Mouse (Mus musculus) megakaryocyte, embryonic 14.5 days (primary cell): ENCODE data around the gene Eps8l1. TPM values are rescaled to one million over a fixed set of nuclear protein-coding genes. Genes with fewer than 3 reads are reported as not detected.

Source experiments
- H3K27me3 ChIP-seq: replicated peaks from 2 replicates; pipeline ENCODE3; 2012; ENCODE audit warnings: inconsistent platforms
- H3K36me3 ChIP-seq: replicated peaks from 2 replicates; pipeline ENCODE3; 2012; ENCODE audit warnings: low read length, inconsistent platforms, mixed read lengths
- H3K4me1 ChIP-seq: 2 replicates; pipeline ENCODE4 v1.6.1; 2012; ENCODE audit warnings: inconsistent platforms
- H3K4me3 ChIP-seq: replicated peaks from 2 replicates; pipeline ENCODE3; 2012; ENCODE audit warnings: moderate library complexity, mild to moderate bottlenecking, inconsistent platforms
- H3K9me3 ChIP-seq: 2 replicates; pipeline ENCODE4 v1.6.1; 2012; ENCODE audit warnings: inconsistent platforms
- FLI1 ChIP-seq: IDR thresholded peaks from 2 replicates; pipeline ENCODE4 v1.6.1; 2012; ENCODE audit warnings: low read length, inconsistent platforms, mixed read lengths
- GATA1 ChIP-seq: IDR thresholded peaks from 3 replicates; pipeline ENCODE4 v1.6.1; 2012; ENCODE audit warnings: mixed read lengths, low read length, inconsistent platforms, borderline replicate concordance
- polyA plus RNA-seq: library from polyadenylated mRNA; stranded (reverse); fragments of >175 nt; gene quantifications from 2 replicates; pipeline ENCODE4 v1.2.3, GENCODE M21; 2012; ENCODE audit warnings: low replicate concordance; ENCODE audit not compliant: insufficient read depth

Gene Eps8l1
- polyA plus RNA-seq, 1 experiment, result not detected

DNA sequence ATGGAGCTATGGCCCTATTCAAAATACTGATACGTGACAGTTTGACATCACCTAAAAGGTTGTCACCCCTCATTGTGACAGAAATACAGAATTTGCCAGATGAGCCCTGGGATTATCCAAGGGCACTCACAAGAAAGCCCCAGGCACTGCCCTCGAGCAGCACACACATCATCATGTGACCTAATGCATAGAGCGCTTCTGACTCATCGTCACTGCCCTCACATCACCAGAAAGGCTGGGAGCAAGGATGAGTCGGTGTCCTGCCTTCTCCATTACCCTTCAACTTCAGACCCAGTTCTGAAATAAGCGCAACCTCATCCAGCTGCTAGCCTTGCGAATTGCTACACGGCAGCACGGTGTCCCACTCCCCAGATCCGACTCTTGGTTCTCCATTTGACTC is 19.9 kb upstream of the Eps8l1 start:
- Histone ChIP-seq H3K36me3 (peaks cover 79% of the 10 kb centered on the region), H3K4me1 (peaks cover 27% of the 10 kb centered on the region), H3K4me3 (no peak overlapping the region), H3K9me3 (no peaks in the 10 kb centered on the region; the same call in 1 of the 2 replicates), H3K27me3 (no peaks in the 10 kb centered on the region)
- TF ChIP-seq FLI1 (no peak), GATA1 (no peak)

DNA sequence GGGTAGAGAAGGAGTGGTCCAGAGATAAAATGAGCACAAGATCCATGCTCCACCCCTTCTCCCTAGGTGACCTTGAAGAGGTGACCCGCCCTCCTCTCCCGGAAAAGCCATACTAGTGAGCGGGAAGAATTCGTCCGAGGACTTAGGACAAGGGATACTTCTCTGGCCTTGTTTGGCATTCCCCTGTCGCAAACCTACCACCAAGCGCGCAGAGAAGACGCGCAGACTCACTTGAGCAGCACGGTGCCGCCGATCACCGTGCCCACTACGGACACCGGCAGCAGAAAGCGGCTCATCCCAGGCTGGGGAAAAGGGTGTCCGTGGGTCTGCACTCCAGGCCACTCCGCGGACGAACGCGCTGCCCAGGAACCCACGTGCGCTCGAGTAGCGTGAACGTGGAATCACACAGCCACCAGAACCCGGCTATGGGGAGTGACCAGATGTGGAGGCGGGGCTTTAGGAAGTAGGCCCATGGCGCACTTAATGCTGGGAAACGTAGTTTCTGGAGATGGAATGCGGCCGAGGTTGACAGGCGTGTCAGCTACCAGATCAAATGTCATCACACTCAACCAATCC is 15.2 kb upstream of the Eps8l1 start, which contains the start of gene Rdh13:
Gene Rdh13 (minus strand): TSS at position 434 of the 576 bp plus-strand sequence.
- TF ChIP-seq GATA1, result no peak
- TF ChIP-seq FLI1, result no peak
- peak within 1 kb of the TSS; percentile 98 for H3K4me3 ChIP-seq
- H3K27me3 ChIP-seq, result peaks cover 3% of the 10 kb centered on the region

DNA sequence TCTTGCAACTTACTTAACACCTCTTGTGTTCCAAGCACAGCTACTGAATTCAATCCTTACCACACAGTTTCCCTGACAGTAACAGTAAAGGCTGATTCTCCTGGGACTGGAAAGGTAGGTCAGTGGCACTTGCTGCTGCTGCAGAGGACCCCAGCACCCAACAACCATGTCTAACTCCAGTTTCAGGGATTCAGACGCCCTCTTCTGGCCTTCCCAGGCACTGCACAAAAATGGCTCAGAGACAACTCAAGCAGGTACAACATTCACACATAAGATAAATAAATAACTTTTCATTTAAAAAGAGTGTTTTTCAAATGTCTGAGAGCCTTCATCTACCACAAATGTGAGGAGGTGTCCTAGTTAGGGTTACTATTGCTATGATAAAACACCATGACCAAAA is 13.3 kb upstream of the Eps8l1 start:
- TF ChIP-seq GATA1 (no peak), FLI1 (no peak)
- H3K36me3 ChIP-seq, result peaks cover 24% of the 10 kb centered on the region
- no peak overlapping the region for H3K4me3 ChIP-seq

More for the DNA sequence above, 15.2 kb upstream of the Eps8l1 start, which contains the start of gene Rdh13:
- Histone ChIP-seq H3K4me1 (peaks cover 24% of the 10 kb centered on the region), H3K36me3 (peaks cover 42% of the 10 kb centered on the region), H3K9me3 (peaks cover 3% of the 10 kb centered on the region; the same call in 1 of the 2 replicates)

DNA sequence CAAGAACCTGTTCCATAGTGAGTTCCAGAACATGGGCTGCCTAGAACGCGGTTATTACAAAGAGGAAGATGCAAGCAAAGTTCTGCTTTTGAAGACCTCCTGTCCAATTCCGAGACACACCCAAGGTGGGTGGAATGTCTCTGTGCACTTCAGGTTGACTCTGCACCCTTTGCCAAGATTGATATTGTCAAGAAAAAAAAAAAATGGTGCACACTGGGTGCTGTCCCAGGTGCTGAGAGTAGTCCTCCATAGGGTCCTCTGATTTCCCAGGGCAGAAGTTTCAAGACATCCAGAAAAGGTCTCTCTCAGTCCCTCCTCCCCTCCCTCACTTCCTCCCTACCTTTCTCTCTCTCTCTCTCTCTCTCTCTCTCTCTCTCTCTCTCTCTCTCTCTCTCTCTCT is 12.0 kb upstream of the Eps8l1 start:
- peaks cover 11% of the 10 kb centered on the region for H3K36me3 ChIP-seq
- peaks cover 3% of the 10 kb centered on the region; the same call in 1 of the 2 replicates for H3K9me3 ChIP-seq
- H3K4me3 ChIP-seq, result no peak overlapping the region
- H3K27me3 ChIP-seq, result peaks cover 8% of the 10 kb centered on the region
- no peak for TF ChIP-seq FLI1
- TF ChIP-seq GATA1, result no peak
- H3K4me1 ChIP-seq, result peaks cover 30% of the 10 kb centered on the region

More for the DNA sequence above, 13.3 kb upstream of the Eps8l1 start:
- Histone ChIP-seq H3K27me3 (peaks cover 6% of the 10 kb centered on the region), H3K9me3 (peaks cover 3% of the 10 kb centered on the region; the same call in 1 of the 2 replicates), H3K4me1 (peaks cover 23% of the 10 kb centered on the region)

DNA sequence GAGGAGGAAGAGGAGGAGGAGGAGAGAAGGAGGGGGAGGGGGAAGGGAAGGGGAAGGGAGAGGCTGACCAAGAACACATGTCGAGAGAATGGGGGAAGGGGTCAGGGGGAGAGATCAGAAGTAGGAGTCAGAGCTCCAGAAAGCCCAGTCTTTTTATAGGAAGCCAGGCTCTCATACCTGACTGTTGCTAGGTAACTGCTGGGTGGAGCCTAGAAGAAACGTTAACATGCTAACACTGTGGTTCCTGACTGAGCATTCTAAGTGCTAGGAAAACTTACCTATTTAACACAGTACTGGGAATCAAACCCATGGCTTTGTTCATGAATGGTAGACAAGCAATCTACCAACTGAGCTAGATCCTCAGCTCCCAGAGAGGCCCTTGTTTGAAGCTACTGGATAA is 11.3 kb upstream of the Eps8l1 start:
- Histone ChIP-seq H3K27me3 (peaks cover 12% of the 10 kb centered on the region), H3K4me3 (no peak overlapping the region), H3K4me1 (peaks cover 28% of the 10 kb centered on the region), H3K9me3 (peaks cover 3% of the 10 kb centered on the region; the same call in 1 of the 2 replicates), H3K36me3 (peaks cover 4% of the 10 kb centered on the region)
- TF ChIP-seq FLI1 (no peak), GATA1 (no peak)

DNA sequence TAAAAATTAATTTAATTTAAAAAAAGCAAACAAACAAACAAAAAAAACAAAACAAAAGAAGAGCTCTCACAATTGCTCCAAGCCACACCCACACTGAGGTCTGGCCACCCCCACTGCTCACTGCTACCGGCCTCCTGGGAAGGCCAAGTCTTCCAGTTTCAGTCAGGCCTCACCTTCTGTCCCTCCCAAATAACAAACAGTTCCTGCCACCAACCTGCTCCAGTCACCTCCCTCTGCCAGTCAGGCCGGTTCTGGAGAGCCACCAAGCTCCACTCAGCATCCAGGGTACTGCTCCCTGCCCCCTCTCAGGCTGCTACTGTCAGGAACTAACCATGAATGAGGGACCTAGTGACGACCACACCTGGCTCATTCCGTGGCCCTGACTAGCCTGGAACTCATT is 7.8 kb upstream of the Eps8l1 start:
- TF ChIP-seq FLI1 (no peak), GATA1 (no peak)
- H3K4me3 ChIP-seq, result no peak overlapping the region
- H3K27me3 ChIP-seq, result peaks cover 12% of the 10 kb centered on the region

DNA sequence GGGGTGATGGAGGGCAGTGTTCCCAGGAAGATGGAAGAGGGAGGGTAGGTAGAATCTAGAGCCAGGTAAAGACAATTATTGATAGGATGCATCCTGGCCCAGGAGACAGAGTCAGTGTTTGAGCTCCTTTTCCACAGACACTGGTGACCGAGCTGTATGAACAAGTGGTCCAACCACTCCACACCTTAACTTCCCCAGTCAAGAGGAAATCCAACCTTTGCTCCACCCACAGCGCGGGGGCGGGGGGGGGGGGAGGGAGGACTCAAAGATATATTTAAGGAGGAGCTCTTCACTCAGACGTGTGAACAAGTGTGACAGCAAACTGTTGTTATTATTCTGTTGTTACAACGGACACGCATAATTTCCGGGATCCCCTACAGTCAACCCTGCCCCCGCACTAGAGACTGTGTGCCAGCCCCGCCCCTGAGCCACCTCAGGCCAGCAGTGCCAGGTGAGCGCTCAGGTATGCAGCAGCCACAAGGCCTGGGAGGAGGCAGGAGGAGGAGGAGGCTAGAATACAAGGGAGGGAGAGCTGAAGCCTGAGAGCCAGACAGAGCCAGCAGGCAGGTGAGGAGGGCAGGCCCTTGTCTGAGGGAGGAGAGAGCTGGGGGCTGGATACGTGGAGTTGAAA is 3.8 kb downstream of the Eps8l1 start:
- Histone ChIP-seq H3K4me1 (peaks cover 21% of the 10 kb centered on the region), H3K4me3 (no peak overlapping the region), H3K9me3 (no peaks in the 10 kb centered on the region), H3K36me3 (no peaks in the 10 kb centered on the region), H3K27me3 (peaks cover 58% of the 10 kb centered on the region)
- no peak for TF ChIP-seq GATA1
- no peak for TF ChIP-seq FLI1

More for the DNA sequence above, 7.8 kb upstream of the Eps8l1 start:
- no peaks in the 10 kb centered on the region for H3K36me3 ChIP-seq
- H3K9me3 ChIP-seq, result no peaks in the 10 kb centered on the region
- H3K4me1 ChIP-seq, result peaks cover 14% of the 10 kb centered on the region

DNA sequence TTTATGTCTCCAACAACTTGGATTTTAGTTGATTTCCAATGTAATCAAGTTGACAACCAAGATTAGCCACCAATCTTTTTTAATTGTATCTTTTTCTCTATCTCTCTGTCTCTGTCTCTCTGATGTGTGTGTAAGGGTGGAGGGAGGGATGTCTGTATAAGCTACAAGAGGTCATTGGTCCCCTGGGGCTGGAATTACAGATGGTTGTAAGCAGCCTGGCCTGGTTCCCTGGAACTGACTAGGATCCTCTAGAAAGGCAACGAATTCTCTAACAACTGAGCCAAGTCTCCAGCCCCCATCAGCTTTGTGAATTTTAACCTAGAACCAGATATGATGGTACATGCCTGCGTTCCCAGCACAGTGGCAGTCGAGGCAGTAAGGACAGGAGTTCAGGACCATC is 7.3 kb downstream of the Eps8l1 start:
- no peaks in the 10 kb centered on the region for H3K36me3 ChIP-seq
- TF ChIP-seq FLI1, result no peak
- no peak for TF ChIP-seq GATA1
- H3K9me3 ChIP-seq, result no peaks in the 10 kb centered on the region
- H3K4me3 ChIP-seq, result no peak overlapping the region
- H3K27me3 ChIP-seq, result peaks cover 76% of the 10 kb centered on the region
- peaks cover 53% of the 10 kb centered on the region for H3K4me1 ChIP-seq

DNA sequence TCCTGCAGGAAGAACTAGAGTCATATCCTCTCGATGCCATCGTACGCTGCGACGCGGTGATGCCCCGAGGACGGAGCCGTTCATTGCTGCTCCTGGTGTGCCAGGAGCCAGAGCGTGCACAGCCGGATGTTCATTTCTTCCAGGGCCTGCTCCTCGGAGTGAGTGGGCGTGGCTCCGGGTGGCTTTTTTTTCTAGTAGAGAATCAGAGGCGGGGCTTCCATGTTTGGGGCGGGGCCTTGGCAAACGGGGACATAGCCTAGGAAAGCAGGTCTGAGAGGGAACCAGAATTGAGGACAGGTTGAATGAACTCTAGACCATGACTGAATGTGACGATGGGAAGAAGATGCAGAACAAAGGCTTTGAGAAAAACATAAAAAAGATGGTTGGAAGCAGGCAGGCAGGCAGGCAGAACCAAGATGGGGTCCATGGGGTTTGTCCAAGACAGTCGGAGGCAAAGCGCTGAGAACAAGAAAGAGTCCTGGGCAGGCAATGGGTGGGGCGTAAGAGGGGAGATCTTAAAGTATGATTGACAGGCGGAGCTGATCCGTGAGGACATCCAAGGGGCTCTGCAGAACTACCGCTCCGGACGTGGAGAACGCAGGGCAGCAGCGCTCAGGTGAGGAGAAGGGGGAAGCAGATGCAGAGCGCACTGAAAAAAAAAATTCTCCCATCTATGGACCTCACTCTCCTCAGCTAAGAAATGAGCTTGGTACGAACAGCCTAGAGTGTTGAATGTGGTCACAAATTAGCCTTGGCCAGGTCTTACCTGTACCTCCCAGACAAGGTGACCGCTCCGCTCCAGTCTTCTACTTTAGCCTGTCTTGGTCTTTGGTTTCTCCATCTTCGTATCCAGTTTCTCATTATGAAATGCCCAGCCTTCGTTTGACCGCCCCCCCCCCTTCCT is 10.1 kb downstream of the Eps8l1 start:
- peak overlapping the region; percentile 91 for H3K4me3 ChIP-seq
- H3K27me3 ChIP-seq, result peaks cover 82% of the 10 kb centered on the region
- peaks cover 60% of the 10 kb centered on the region for H3K4me1 ChIP-seq
- peaks cover 9% of the 10 kb centered on the region for H3K9me3 ChIP-seq
- no peak for TF ChIP-seq GATA1
- TF ChIP-seq FLI1, result no peak
- H3K36me3 ChIP-seq, result no peaks in the 10 kb centered on the region

DNA sequence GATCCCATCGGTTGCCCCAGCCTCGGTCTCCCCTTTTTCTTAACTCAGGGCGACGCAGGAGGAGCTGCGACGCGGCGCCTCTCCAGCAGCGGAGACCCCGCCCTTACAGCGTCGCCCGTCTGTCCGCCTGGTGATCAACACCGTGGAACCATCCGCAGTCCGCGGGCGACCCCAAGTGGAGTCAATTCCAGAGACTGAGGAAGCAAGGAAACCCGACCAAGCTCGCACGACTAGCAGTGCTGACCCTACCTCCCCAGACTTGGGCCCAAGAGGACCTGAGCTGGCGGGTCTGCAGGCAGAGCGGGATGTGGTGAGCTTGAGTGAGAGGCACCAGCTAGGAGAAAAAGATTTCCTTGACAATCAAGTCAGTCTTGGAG is 10.7 kb downstream of the Eps8l1 start:
- Histone ChIP-seq H3K9me3 (peaks cover 10% of the 10 kb centered on the region), H3K36me3 (no peaks in the 10 kb centered on the region), H3K27me3 (peaks cover 82% of the 10 kb centered on the region), H3K4me3 (peak overlapping the region; percentile 91), H3K4me1 (peaks cover 58% of the 10 kb centered on the region)
- TF ChIP-seq GATA1, result no peak
- TF ChIP-seq FLI1, result no peak
